Mouse (Mus musculus) ES-E14 (cell line): ENCODE measurements around the gene Upk2.

ENCODE experiments used
- HCFC1 ChIP-seq: IDR thresholded peaks from 2 replicates; pipeline ENCODE4 v1.6.1; 2012; ENCODE audit warnings: low read length, inconsistent platforms, borderline replicate concordance; ENCODE audit not compliant: insufficient read depth
- MAFK ChIP-seq: IDR thresholded peaks from 2 replicates; pipeline ENCODE4 v1.6.1; 2014; ENCODE audit warnings: mild to moderate bottlenecking, low read depth, low read length, inconsistent platforms; ENCODE audit not compliant: insufficient read depth
- ZC3H11A ChIP-seq: IDR thresholded peaks from 2 replicates; pipeline ENCODE4 v1.6.1; 2012; ENCODE audit warnings: low read depth, mild to moderate bottlenecking, inconsistent platforms, low read length, borderline replicate concordance
- ZNF384 ChIP-seq: IDR thresholded peaks from 2 replicates; pipeline ENCODE4 v1.6.1; 2012; ENCODE audit warnings: low read depth, low read length, inconsistent platforms

- no peak for TF ChIP-seq ZNF384
- TF ChIP-seq MAFK = no peak
- TF ChIP-seq ZC3H11A = peak; percentile 5; the same call in 1 of the 2 replicates
- TF ChIP-seq HCFC1 = no peak
Measured at GRCm38 (mm10) chr9:44450387-44450786, 4.4 kb downstream of the Upk2 start.
